Mouse (Mus musculus) adrenal gland, postnatal 36 days (tissue): ENCODE results near the gene Gbp9. TPM values are rescaled to one million over a fixed set of nuclear protein-coding genes. Genes with fewer than 3 reads are reported as not detected.
"Not testable (repeated sequence)": the region's sequence is repeated elsewhere in the genome, so short reads cannot be mapped to it uniquely, and the experiment has no call there.

ENCODE experiments used
- DNase-seq, 2 experiments: peaks; one replicate each; pipeline ENCODE4 v3.0.0; 2021; ENCODE audit warnings: mixed read lengths in 1 of 2
- long read RNA-seq, 2 experiments: library from polyadenylated mRNA; stranded (forward); transcript quantifications; one replicate each; pipeline ENCODE4 v2.0.0; 2021; ENCODE audit warnings: borderline sequencing depth in 2 of 2
- total RNA-seq, 2 experiments: library from RNA; stranded (reverse); gene quantifications; 2 replicates each; pipeline ENCODE4 v1.2.3; 2021

Gene Gbp9
- total RNA-seq: 1 to 10 TPM; 8.5 to 9.4 TPM
- long read RNA-seq, experiment 1, full-length matches to known transcripts: 1 of 4 reads
- long read RNA-seq, experiment 1, partial matches to known transcripts: 2 of 4 reads
- long read RNA-seq, experiment 1, other reads (novel, unspliced or antisense): 1 of 4 reads
- long read RNA-seq, experiment 2: 0 reads

DNA sequence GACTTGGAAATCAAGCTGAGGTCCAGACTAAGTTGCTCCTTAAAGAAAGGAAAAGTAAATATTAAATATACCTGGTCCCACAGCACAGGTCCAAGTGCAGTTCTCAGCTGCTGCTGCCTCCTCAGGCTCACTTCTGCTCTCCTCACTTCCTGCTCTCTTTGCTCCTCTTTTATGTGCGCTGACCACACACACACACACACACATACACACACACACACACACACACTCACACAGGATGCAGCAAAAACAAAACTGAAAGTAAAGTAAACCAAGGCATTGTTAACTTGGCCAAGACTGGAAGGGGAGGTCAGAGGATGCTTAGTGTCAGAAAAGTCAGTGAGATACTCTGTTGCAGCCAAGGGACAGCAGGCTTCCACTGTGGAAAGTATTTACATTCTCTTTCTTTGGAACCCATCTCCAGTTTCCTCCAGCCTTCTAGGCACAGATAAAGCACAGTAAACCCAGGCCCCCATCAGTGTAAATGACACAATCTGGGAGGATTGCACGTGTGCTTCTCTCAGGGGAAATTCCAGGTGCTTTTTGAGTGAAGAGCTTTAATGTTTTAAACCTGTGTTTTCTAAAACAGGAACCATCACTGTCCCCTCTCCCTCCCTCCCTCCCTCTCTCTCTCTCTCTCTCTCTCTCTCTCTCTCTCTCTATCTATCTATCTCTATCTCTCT, at the start of gene Gbp9, which contains the start of the genes Gbp8 and Gbp4:
Gene Gbp9, minus strand, starts transcription at position 131 of the 680 bp plus-strand sequence.
Gene Gbp8, minus strand, starts transcription at position 132 of the 680 bp plus-strand sequence.
Gene Gbp4, minus strand, starts transcription at position 178 of the 680 bp plus-strand sequence.
- peak in 1 of 2 experiments; percentile 19 for DNase-seq

DNA sequence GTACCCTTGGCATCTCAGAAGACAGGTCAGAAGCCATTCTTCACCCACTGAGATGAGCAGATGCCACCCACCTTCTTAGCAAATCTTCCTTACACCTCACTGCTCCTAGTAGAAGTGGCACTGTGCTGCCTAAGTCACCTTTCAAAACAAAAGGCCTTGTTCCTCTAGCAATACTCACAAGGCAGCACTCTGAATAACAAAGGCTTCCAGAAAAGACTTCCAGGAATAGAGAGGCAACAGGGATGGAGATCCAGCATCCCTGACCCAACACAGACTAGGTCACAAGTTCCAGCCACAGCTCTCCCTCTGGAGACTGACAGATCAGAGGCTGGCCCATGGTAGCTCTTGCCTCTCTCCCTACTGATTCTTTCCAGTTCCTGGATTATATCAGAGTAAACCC, 42.1 kb upstream of the Gbp9 start:
- DNase-seq: no peak

DNA sequence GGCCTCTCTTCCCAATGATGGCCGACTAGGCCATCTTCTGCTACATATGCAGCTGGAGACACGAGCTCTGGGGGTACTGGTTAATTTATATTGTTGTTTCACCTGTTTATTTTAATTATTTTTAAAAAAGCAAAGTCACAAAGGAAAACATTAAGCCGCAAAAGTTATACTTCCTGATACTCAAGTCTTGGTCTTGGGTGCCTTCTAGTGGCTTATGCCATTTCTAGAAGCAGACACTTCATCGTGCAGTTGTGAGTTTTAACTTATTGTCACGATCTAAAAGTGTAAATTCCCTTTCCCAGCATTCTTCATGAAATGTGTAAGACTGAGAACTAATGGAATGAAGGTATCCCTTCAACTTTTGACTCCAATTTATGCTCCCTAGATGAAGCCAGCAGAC, 17.2 kb upstream of the Gbp9 start:
- DNase-seq: no peak

DNA sequence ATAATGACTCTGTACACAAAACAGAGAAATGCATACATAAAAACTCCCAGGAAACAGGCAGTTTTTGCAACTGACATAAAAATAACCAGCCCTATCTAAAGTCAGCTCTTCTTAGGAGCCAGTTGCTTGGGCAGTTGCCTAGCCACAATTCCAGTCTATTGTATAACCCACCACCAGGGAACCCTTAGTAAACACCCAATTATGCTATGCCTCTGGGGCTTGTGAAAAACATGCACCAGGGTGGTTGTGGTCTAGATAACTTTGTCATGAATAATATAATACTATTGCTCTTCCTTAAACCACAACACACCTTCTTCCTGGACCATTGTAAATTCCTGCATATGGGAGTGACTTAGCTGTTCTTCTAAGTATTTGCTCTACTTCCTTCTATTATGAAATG, 14.7 kb upstream of the Gbp9 start:
- DNase-seq: no peak

DNA sequence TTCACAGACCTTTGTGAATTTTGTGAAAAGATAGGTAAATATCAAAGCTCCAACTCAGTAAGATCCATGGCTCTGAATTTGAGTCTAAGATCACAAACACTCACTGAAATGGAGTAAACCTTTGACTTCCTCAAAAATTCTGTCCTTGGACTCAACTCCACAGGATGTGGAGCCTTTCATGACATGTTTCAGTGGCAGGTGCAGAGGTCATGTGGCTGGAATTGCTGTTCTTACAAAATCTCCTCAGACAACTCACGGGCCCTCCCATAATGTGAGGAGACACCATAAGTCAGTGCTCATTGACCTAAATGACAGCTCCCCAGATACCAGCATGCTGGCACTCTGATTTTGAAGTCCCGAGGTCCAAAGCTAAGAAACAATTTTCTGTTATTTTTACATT, 8.7 kb upstream of the Gbp9 start:
- DNase-seq: not testable (repeated sequence)

DNA sequence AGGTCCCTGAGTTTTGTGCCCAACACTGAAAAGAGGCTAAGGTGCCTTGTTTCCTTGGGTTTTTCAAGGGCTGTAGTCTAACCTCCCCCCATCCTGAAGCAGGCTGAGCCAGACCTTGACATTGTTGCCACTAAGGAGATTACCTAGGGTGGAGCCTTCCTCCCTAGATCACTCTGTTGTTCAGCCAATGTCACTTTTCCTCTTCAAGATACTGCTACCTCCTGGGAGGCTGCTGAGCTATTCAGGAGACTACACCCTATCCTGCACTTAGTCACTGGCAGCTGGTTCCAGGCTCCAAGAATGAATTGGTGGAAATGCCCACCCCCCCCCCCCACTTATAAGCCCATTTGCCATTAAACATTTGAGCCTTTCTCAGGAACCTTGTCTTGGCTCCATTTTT, 7.1 kb upstream of the Gbp9 start:
- peak in 1 of 2 experiments; percentile 8 for DNase-seq

DNA sequence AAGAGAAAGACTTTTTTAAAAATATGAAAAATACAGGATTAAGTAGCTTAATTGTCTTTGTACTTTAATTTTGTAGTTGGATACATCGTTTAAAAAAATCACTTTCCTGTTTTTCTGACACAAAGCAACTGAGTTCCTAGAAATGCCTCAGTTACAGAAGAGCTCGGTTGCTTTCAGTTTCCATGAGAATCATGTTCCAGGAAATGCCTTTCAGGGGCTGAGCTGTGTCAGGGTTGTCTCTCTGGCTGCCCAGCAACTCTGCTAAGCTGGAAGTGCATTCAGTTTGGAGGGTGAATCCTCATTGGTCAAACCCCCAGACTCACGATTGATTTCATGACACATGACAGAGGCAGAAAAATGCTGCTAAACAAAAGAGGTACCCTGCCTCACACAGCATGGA, 6.4 kb upstream of the Gbp9 start:
- peak in 1 of 2 experiments; percentile 19 for DNase-seq

DNA sequence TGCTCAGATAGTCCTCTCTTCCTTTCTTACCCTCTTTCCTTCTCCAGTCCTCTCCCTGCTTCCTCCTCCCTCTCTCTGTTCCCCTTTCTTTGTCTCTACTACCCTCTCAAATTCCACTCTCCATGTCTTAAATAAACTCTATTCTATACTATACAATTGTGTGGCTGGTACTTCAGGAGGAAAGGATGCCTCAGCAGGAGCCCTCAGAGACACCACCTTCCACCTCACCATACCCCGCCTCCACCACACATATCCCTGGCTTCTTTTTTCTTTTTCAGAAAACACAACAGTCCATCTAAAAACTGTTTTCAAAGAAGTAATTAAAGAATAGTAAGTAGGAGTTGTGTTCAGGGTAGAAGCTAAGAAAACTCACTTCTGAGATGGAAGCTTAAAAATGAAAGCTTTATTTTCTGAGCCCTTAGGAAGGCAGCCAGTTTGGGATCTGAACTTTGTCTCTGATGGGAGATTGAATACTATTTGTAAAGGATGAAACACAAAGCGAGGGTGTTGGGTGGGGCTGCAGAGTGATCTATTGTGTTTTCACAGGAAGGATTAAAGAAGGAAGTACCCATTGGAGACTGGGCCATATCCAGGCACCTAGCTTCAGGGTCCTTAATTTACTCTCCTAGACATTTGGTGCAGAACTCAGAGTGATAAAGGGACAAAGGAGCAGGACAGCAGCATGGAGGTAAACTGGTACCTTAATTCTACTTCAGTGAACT, 911 bp upstream of the Gbp9 start:
- DNase-seq: not testable (repeated sequence)

DNA sequence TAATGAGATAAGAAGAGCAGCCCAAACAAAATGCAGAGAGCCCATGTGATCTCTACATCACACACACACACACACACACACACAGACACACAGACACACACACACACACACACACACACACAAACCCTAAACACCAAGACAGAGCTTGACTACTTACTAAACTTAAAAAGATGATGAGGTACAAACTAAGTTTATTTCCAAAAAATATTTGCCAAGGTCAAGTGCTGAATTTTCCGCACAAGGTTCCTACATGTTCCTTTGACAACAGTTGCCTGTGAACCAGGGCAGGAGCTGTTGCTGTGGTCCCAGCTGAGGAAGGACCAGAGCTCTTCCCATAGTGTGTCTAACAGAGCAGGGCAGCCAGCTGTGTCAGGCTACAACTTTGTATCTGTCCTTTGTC, 433 bp downstream of the Gbp9 start:
- DNase-seq: no peak

DNA sequence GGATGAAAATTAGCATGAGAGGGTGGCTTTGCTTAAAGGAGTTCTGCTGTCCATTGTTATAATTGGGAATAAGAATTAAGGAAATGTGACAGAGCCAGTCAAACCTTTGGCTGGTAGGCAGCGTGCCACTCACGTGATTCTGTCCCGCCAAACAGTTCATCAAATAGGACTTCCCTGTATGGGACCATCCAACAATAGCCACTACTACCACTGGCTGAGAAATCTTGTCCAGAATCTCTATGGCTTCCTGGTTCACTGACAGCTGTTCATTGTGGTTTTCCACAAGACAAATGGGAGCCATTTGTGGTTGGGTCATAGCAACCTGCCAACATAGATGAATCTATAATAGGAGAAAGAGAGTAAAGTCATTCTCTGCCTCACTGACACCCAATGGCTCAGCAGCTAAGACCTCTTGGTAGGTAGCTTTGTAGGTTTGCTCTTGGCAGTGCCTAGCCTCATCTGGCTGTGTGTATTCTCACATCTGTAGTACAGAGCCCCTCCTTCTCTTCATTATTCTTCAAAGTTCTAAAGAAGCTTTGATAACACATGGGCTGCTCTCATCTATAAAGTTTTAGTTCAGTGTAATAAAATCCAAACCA, 2.5 kb downstream of the Gbp9 start:
- peak in 1 of 2 experiments; percentile 4 for DNase-seq

DNA sequence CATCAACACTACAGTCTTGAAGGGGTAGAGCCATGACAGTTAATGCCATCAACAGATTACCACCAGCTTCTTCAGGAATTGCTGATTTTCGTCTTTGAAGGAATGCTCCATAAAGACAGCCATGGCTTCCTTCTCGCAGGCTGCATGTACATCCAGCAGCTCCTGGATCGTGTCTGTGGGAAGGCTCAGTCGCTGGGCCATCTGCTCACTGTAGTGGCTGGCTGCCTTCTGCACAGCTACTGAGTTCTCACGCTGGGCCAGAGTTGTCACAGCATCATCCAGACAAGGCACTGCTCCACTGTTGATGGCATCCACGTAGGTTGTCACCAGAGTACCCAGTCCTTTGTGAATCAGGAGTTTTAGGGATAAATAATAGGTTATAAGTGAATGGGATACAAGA, 17.6 kb downstream of the Gbp9 start:
- not testable (repeated sequence) for DNase-seq

DNA sequence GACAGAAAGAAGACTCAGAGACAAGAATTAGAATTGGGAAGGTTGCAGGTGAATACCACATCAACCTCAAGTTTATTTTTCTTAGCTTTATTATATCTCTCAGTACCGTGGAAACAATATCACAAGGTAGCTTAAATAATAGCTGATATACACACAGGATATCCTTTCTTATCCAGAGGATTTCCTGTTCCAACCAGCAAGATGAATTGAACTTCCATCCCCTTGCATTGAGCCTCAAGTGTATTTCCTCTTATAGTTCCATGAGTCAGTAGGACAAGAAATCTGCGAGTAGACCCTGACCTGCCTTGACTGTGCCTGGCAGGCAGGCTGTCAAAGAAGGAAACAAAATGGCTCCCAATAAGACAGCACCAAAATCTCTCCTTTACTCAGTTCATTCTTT, 23.6 kb downstream of the Gbp9 start:
- no peak for DNase-seq

DNA sequence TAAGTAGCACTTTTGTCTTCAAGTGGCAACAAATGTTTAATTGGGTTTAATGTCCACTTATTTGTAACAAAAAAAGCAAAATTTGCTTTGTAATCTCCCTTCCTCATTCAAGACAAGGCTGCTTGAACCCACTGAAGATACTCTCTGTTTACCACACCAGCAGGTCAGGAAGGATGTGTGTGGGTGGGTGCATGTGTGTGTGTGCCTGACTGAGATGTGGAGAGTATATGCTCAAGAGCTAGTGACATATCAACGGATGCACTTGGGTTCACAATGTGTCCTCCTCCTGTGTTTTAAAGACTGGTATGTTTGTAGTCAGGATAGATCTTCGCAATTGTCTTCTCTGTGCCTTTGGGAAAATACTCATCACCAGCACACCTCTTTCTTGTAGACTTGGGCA, 24.6 kb downstream of the Gbp9 start:
- no peak for DNase-seq

DNA sequence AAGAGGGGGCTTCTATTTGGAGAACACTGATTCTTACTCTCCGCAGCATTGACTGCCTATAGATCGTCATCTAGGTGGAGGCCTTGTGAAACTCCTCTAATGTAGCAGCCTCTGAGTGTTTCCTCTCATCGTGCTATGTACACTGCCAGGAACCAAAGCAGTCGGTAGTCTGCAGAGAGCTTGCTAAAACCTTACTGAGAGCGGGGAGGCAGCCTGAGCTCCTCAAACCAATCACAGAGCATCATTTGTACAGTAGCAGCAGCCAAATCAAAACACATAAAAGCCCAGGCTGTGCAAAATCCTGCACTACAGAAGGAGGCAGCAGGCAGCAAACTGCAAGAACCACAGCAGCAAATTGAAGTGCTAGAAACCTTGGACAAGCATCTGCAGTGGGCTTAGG, 25.7 kb downstream of the Gbp9 start:
- no peak for DNase-seq

DNA sequence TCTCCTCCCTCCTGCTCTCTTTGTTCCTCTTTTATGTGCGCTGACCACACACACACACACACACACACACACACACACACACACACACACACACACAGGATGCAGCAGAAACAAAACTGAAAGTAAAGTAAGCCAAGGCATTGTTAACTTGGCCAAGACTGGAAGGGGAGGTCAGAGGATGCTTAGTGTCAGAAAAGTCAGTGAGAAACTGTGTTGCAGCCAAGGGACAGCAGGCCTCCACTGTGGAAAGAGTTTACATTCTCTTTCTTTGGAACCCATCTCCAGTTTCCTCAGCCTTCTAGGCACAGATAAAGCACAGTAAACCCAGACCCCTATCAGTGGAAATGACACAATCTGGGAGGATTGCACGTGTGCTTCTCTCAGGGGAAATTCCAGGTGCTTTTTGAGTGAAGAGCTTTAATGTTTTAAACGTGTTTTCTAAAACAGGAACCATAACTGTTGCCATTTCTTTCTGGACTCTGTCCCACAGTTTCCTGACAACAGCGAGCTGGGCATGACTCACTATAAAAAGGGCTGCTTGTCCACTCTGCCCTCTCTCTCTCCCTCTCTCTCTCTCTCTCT, 29.0 kb downstream of the Gbp9 start:
- peak; percentile 19 to 70 for DNase-seq

DNA sequence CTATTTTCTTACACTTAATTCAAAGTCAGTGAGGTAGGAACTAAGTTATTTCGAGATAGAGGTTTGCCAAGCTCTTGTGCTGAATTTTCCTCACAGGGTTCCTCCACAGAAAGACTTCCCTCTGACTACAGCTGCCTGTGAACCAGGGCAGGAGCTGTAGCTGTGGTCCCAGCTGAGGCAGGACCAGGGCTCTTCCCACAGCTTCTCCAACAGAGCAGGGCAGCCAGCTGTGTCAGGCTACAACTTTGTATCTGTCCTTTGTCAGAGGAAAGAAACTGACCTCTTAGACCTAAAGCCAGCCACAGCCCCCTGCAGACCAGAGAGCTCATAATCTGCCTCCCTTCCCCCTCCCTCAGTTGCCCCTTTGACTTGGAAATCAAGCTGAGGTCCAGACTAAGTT, 29.6 kb downstream of the Gbp9 start:
- peak in 1 of 2 experiments; percentile 4 for DNase-seq

DNA sequence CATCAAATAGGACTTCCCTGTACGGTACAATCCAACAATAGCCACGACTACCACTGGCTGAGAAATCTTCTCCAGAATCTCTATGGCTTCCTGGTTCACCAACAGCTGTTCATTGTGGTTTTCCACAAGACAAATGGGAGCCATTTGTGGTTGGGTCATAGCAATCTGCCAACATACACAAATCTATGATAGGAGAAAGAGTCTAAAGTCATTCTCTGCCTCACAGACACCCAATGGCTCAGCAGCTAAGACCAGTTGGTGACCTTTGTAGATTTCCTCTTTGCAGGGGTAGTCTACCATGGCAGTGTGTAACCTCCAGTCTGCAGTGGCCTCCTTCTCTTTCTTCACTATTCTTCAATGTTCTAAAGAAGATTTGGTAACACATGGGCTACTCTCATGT, 33.6 kb downstream of the Gbp9 start:
- not testable (repeated sequence) for DNase-seq

DNA sequence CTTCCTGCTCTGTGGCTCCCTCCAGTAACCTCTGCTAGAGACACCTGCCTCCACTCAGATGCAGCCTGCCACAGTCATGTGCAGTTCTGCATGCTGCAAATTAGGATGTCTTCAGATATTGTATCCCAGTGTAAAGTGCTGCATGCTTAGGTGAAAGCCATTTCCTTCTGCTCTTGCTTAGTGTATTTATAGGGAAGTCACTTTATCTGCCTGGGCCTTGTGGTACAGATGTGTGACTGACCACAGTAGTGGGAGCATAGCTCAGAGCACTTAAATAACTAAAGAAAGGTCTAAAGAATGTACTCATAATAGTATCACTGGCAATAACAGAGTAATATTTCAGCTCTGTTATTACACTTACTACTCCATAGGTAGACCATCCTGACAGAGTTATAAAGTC, 57.4 kb downstream of the Gbp9 start:
- DNase-seq: no peak

DNA sequence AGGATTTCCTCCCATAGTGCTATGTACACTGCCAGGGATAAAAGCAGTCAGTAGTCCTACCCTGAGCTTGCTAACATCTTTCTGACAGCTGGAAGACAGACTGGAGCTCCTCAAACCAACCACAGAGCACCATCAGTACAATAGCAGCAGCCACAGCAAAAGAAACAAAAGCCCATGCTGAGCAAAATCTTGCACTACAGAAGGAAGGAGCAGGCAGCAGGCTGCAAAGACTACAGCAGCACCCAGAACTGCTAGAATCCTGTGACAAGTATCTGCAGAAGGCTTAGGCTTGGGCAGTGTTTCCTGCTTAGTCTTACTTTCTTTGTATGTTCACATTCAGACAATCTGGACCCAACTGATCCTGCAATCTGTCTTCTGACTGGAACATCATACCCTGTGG, 71.0 kb downstream of the Gbp9 start:
- DNase-seq: not testable (repeated sequence)

DNA sequence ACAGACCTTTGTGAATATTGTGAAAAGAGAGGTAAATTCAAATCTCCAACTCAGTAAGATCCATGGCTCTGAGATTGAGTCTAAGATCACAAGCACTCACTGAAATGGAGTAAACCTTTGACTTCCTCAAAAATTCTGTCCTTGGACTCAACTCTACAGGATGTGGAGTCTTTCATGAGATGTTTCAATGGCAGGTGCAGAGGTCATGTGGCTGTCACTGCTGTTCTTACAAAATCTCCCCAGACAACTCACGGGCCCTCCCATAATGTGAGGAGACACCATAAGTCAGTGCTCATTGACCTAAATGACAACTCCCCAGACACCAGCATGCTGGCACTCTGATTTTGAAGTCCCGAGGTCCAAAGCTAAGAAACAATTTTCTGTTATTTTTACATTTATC, 74.9 kb downstream of the Gbp9 start:
- not testable (repeated sequence) for DNase-seq

DNA sequence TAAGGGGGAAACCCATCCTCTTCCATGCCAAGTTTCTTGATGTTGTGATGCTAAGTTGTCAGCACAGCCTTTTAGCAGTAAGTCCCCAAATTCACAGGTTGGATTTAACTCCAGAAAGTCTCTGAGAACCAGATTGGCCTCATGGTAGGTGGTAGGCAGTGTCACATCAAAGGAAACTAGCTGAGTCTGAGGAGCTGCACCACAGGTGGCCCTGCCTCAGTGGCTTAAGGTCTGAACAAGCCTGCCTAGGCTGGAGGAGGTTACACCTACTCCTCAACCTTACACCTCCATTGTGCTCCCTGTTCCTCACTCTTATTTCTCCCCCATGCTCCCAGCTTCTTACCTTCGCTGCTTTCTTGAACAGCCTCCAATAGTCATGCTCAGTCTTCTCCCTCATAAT, 76.0 kb downstream of the Gbp9 start:
- DNase-seq: no peak

DNA sequence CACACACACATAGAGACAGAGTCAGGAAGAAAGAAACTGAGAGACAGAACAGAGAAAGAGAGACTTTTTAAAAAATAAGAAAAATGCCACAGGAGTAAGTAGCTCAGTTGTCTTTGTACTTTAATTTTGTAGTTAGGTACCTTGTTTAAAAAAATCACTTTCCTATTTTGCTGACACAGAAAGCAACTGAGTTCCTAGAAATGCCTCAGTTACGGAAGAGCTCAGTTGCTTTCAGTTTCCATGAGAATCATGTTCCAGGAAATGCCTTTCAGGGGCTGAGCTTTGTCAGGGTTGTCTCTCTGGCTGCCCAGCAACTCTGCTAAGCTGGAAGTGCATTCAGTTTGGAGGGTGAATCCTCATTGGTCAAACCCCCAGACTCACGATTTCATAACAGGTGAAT, 76.9 kb downstream of the Gbp9 start:
- not testable (repeated sequence) for DNase-seq

DNA sequence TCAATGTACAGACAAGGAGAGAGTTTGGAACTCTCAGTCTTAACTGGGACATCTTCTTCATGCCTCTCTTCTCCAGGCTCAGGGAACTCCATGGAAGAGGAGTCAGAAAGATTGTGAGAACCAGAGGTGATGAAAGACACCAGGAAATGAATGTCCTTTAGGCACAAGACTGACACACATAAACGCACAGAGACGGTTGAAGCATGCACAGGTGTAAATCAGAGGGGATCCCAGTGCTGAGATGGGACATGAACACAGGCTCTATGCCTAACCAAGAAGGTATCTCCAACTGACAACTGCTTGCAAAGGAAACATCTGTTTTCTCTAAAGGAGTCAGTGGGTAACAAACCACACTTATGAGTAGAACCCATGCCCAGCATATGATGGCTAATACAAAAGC, 79.1 kb downstream of the Gbp9 start:
- DNase-seq: no peak
